Mouse (Mus musculus) urinary bladder, adult 2 months (tissue): ENCODE results near the gene Celf6. TPM values are rescaled to one million over a fixed set of nuclear protein-coding genes. Genes with fewer than 3 reads are reported as not detected.

ENCODE experiments used
- DNase-seq: peaks from one replicate; pipeline ENCODE4 v3.0.0; 2022; ENCODE audit warnings: low spot score
- polyA plus RNA-seq: library from polyadenylated mRNA; depleted of rRNA; stranded (reverse); fragments of >200 nt; gene quantifications from 2 replicates; pipeline ENCODE4 v1.2.3, GENCODE M21; 2012

Gene Celf6
- polyA plus RNA-seq, 1 experiment: 0.21 TPM

- DNase-seq: no peak
These were observed 10.5 kb downstream of the Celf6 start for GRCm38 (mm10) chr9:59588252-59588651.

GRCm38 (mm10) chr9:59588710-59589671, 11.3 kb downstream of the Celf6 start:
- DNase-seq: no peak

GRCm38 (mm10) chr9:59589703-59590439, 12.2 kb downstream of the Celf6 start:
- no peak for DNase-seq

GRCm38 (mm10) chr9:59601661-59602060, 23.9 kb downstream of the Celf6 start:
- DNase-seq: no peak

- no peak for DNase-seq
These were observed 28.2 kb downstream of the Celf6 start for GRCm38 (mm10) chr9:59605967-59606366.

GRCm38 (mm10) chr9:59610950-59611349, 33.2 kb downstream of the Celf6 start:
- no peak for DNase-seq

- DNase-seq: no peak
These were observed 38.1 kb downstream of the Celf6 start for GRCm38 (mm10) chr9:59615797-59616196.

- peak; percentile 99 for DNase-seq
These were observed 39.0 kb downstream of the Celf6 start, which contains the start of gene Parp6 for GRCm38 (mm10) chr9:59616622-59617306. TSS of gene Parp6 (plus strand) at chr9:59617284.

- DNase-seq: no peak
These were observed 39.7 kb downstream of the Celf6 start for GRCm38 (mm10) chr9:59617307-59617973.

- no peak for DNase-seq
These were observed 60.7 kb downstream of the Celf6 start for GRCm38 (mm10) chr9:59638372-59638771.

- DNase-seq: no peak
These were observed 62.2 kb downstream of the Celf6 start for GRCm38 (mm10) chr9:59639936-59640335.

- DNase-seq: no peak
These were observed 63.6 kb downstream of the Celf6 start for GRCm38 (mm10) chr9:59641320-59641719.

- no peak for DNase-seq
These were observed 72.2 kb downstream of the Celf6 start for GRCm38 (mm10) chr9:59649911-59650310.

GRCm38 (mm10) chr9:59653371-59653770, 75.7 kb downstream of the Celf6 start:
- DNase-seq: no peak

- DNase-seq: no peak
These were observed 76.8 kb downstream of the Celf6 start for GRCm38 (mm10) chr9:59654450-59654983.

- peak; percentile 92 for DNase-seq
These were observed 78.4 kb downstream of the Celf6 start, which contains the start of gene Pkm for GRCm38 (mm10) chr9:59655958-59656634. TSS of gene Pkm (plus strand) at chr9:59656368.
